Mouse (Mus musculus): ENCODE measurements around the gene Abcg5. TPM values are rescaled to one million over a fixed set of nuclear protein-coding genes. Genes with fewer than 3 reads are reported as not detected.

Abcg5 gene
- total and polyA plus RNA-seq, 3 experiments: not detected

- no peaks in the 10 kb centered on the region for H3K9me3 ChIP-seq (replicated peaks; ENCODE audit: insufficient read depth, low read length)
- H3K9ac ChIP-seq (ENCODE audit: control insufficient read depth, low read depth, low read length, poor library complexity, severe bottlenecking): no peak overlapping the region
- no peaks in the 10 kb centered on the region for H3K79me2 ChIP-seq (ENCODE audit: control insufficient read depth, insufficient read depth, low read length, poor library complexity)
- H3K27ac ChIP-seq (ENCODE audit: control insufficient read depth, low read depth, low read length): no peak overlapping the region
- no peak overlapping the region for H3K4me3 ChIP-seq (ENCODE audit: control insufficient read depth in 1 of 2, insufficient read depth in 1 of 2, low read depth in 2 of 2, low read length in 2 of 2)
- H3K36me3 ChIP-seq (ENCODE audit: control insufficient read depth in 1 of 2, insufficient read depth in 2 of 2, low read length in 2 of 2): no peaks in the 10 kb centered on the region
- H3K27me3 ChIP-seq (ENCODE audit: control insufficient read depth in 1 of 2, insufficient read depth in 2 of 2, low read length in 2 of 2): peaks cover 0 to 2% of the 10 kb centered on the region in 2 experiments; a peak in 3 of 4 replicates
- no peak for TF ChIP-seq GABPA (IDR thresholded peaks at IDR 0.05; ENCODE audit: low read depth, low read length)
- TF ChIP-seq ZNF384 (IDR thresholded peaks at IDR 0.05; ENCODE audit: low read depth, low read length): no peak
- no peak for TF ChIP-seq MXI1 (IDR thresholded peaks at IDR 0.05; ENCODE audit: low read depth, low read length)
- TF ChIP-seq KAT2A (conservative IDR thresholded peaks at IDR 0.05; ENCODE audit: low read depth, low read length): no peak
- no peak for TF ChIP-seq POLR2AphosphoS2 (IDR thresholded peaks at IDR 0.05; ENCODE audit: low read length)
- no peak for TF ChIP-seq SIN3A (IDR thresholded peaks at IDR 0.05; ENCODE audit: low read length)
- no peak for DNase-seq (ENCODE audit: low read depth, low spot score)
- no peaks in the 10 kb centered on the region for H3K4me1 ChIP-seq (ENCODE audit: control insufficient read depth in 1 of 2, insufficient read depth in 2 of 2, low read length in 2 of 2)
Measured at GRCm38 (mm10) chr17:84653544-84653943, 29.3 kb downstream of the Abcg5 start.

DNA sequence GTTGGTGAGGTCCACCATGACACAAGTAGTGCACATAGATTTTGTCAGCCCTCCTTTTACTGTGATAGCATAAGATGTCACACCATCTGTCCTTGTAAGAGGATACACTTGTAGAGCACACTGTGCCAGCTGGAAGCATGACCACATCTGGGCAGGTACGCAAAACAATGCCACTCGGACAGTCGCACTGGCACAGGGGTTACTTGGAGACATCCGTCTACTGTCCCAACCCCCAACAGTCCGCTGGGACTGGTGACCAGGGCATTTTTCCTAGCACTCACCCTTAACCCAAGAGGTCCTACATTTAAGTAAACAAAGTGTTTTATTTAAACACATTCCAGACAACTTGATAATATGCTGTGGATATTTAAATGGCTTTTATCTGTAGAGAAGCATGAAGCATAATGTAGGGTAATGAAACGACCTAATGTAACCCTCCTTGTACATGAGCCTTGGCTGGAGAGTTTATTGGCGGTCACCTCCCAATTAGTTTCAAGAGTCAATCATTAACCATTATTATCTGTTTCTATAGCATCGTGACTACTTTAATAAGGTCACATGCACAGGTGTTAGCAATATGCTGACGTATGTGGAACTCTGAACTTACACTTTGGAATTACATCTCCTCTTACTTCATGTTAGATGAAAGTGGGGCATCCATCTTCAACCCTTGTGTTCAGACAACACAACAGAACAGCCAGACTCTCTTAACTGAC is 32.4 kb downstream of the Abcg5 start:
- H3K4me1 ChIP-seq (ENCODE audit: control insufficient read depth in 1 of 2, insufficient read depth in 2 of 2, low read length in 2 of 2): peaks cover under 1 to 5% of the 10 kb centered on the region in 2 experiments; a peak in 3 of 4 replicates
- H3K79me2 ChIP-seq (ENCODE audit: control insufficient read depth, insufficient read depth, low read length, poor library complexity): no peaks in the 10 kb centered on the region
- TF ChIP-seq NRF1 (IDR thresholded peaks at IDR 0.05; ENCODE audit: insufficient read depth, low read depth, low read length, poor library complexity, severe bottlenecking) (no peak), ZNF384 (IDR thresholded peaks at IDR 0.05; ENCODE audit: low read depth, low read length) (no peak), ETS1 (IDR thresholded peaks at IDR 0.05; ENCODE audit: low read depth, low read length) (no peak), RCOR1 (IDR thresholded peaks at IDR 0.05; ENCODE audit: low read depth, low read length) (no peak), TCF12 (IDR thresholded peaks at IDR 0.05; ENCODE audit: low read depth, low read length) (no peak), MAX (IDR thresholded peaks at IDR 0.05; ENCODE audit: low read length) (no peak), POLR2AphosphoS2 (IDR thresholded peaks at IDR 0.05; ENCODE audit: low read length) (no peak), ZMIZ1 (IDR thresholded peaks at IDR 0.05; ENCODE audit: low read depth, low read length) (no peak), JUND (IDR thresholded peaks at IDR 0.05; ENCODE audit: low read depth, low read length) (no peak), ZKSCAN1 (IDR thresholded peaks at IDR 0.05; ENCODE audit: low read depth, low read length) (no peak), SIN3A (IDR thresholded peaks at IDR 0.05; ENCODE audit: low read length) (no peak), CTCF (IDR thresholded peaks at IDR 0.05 in 2 of 3, conservative IDR thresholded peaks at IDR 0.05 in 1 of 3; ENCODE audit: control insufficient read depth in 1 of 3, insufficient read depth in 1 of 3, low read depth in 2 of 3, low read length in 3 of 3, poor library complexity in 1 of 3, severe bottlenecking in 1 of 3) (no peak), ELF1 (IDR thresholded peaks at IDR 0.05; ENCODE audit: low read depth, low read length) (no peak), KAT2A (conservative IDR thresholded peaks at IDR 0.05; ENCODE audit: low read depth, low read length) (no peak), TBP (IDR thresholded peaks at IDR 0.05; ENCODE audit: low read depth, low read length) (no peak), E2F4 (IDR thresholded peaks at IDR 0.05; ENCODE audit: borderline replicate concordance, low read depth, low read length) (no peak)
- H3K36me3 ChIP-seq (ENCODE audit: control insufficient read depth in 1 of 2, insufficient read depth in 2 of 2, low read length in 2 of 2): peaks cover 0 to under 1% of the 10 kb centered on the region in 2 experiments; a peak in 2 of 4 replicates
- no peaks in the 10 kb centered on the region; a peak in 2 of 4 replicates for H3K27me3 ChIP-seq (ENCODE audit: control insufficient read depth in 1 of 2, insufficient read depth in 2 of 2, low read length in 2 of 2)
- no peak overlapping the region for H3K9ac ChIP-seq (ENCODE audit: control insufficient read depth, low read depth, low read length, poor library complexity, severe bottlenecking)
- H3K27ac ChIP-seq (ENCODE audit: control insufficient read depth, low read depth, low read length): no peak overlapping the region
- no peak for DNase-seq (ENCODE audit: low read depth, low spot score)
- H3K9me3 ChIP-seq (replicated peaks; ENCODE audit: insufficient read depth, low read length): no peaks in the 10 kb centered on the region
- H3K4me3 ChIP-seq (ENCODE audit: control insufficient read depth in 1 of 2, insufficient read depth in 1 of 2, low read depth in 2 of 2, low read length in 2 of 2): no peak overlapping the region

Data from MEL (cell line).